Mouse (Mus musculus) liver, postnatal 0 days (tissue): ENCODE data around the gene Pigz.

Source experiments
- CTCF ChIP-seq: sonication (generic); IDR thresholded peaks from 2 replicates; pipeline ENCODE4 v1.5.1; 2016; ENCODE audit warnings: antibody characterized with exemption, low read depth
- EP300 ChIP-seq: IDR thresholded peaks from 2 replicates; pipeline ENCODE4 v1.6.1; 2016; ENCODE audit warnings: antibody characterized with exemption, low read depth, mild to moderate bottlenecking

DNA sequence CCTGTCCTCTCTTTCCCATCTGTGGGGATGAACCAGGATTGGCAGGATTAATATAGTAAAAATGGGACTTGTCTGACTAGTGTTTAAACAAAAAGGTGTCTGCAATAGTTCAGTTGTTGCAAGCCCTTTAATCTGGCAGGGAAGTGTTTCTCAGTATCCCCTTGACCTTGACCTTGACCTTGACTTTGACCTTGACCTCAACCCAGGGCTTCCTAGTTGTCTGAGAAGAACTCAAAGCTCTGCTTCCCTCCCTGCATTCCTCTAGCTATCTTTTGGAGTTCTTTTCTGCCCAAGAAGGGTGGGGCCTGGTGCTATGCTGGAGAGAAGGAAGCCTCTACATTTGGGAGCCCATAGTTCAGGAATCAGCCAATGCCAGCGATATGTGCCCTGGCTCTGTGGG lies 31.8 kb upstream of the Pigz start:
- TF ChIP-seq CTCF (no peak), EP300 (no peak)
